Mouse (Mus musculus): ENCODE measurements around the gene Adam21. TPM values are rescaled to one million over a fixed set of nuclear protein-coding genes. Genes with fewer than 3 reads are reported as not detected.
A peak's percentile ranks its signal among the peaks of the same experiment; 100 is the strongest.
"Not testable (repeated sequence)": the region's sequence is repeated elsewhere in the genome, so short reads cannot be mapped to it uniquely, and the experiment has no call there.

The Adam21 gene
- total RNA-seq (2015; ENCODE audit: low replicate concordance) (not detected in 2 replicates), total RNA-seq (2017; ENCODE audit: low replicate concordance) (not detected in 2 replicates)

DNA sequence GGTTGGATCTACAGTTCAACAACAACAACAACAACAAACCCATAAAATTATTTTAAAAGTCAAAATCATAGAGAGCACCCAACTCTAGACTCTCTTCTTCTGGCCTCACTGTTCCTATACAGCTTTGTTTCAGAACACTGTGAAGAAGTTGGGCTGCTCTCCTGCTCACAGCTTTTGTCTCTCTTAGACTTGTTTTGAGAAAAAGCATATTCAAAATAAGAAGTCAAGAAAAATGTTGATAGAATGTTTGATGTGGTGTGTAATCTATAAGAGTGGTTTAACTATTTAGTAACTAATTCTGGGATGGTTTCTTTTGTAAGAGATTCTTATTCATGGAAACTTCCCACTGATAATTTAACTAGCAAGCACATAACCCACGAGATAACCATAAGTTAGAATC is at the start of gene Adam21:
TSS of gene Adam21 (minus strand) at position 101 of the 400 bp plus-strand sequence.
- ATAC-seq (replicated peaks; ENCODE audit: low FRiP score, poor library complexity, severe bottlenecking) = no peak

DNA sequence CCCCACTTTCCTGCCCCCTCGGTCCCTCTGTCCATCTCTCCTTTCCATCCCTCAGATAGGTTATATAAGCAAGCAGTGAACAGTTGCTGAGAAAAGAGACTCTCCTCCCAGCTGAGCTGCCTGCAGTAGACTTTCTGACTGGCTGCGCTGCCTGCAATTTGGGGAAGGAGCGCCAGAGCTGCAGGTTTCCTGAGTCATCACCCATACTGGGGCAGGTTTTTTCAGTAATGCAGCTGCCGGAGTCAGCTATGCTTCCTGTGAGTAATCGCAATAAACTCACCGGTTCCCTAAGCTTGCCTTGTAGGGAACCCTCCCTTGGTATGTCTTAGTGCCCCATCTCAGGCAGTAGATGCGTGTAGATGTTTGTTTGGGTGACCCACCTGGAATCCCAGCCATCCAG is 48.7 kb upstream of the Adam21 start:
- ATAC-seq (replicated peaks; ENCODE audit: low FRiP score, poor library complexity, severe bottlenecking) = no peak

DNA sequence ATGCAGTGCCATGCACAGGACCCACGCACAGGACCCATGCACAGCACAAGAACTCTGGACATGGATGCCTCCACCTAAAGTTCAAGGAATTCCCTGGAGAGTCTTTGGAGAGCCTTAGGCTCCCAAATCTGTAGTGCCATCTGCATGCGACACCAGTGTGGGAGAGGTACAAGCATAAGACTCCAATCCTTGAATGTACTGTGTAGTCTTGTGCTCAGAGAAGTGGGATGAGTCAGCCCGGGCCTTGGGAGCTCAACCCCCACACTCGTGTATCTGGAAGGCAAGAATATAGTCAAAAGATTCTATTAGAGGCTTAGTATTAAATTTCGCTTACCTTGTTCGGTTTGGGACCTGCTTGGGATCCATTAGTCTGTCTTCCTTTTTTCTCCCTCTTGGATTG is 47.5 kb upstream of the Adam21 start:
- ATAC-seq (replicated peaks; ENCODE audit: low FRiP score, poor library complexity, severe bottlenecking) = no peak

DNA sequence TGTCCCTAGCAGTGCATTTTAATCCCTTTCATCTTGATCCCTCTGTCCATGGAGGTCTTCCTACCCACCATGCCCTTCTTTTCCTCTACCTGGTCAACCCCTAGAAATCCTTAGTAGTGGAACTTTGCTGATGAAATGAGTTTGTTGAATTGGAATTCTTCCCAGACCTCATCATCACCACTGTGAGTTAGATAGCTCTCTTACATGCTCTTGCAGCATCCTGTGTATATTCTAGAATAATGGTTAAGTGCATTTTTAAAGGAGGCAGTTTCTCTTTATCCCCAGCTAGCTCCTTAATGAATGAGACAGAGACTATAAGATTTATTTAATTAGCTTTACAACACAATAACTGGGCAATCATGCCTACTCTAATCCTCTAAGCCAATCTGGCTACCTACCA is 41.2 kb upstream of the Adam21 start:
- ATAC-seq (replicated peaks; ENCODE audit: low FRiP score, poor library complexity, severe bottlenecking) = no peak

- ATAC-seq (replicated peaks; ENCODE audit: low FRiP score, poor library complexity, severe bottlenecking) = no peak
Observed at GRCm38 (mm10) chr12:81604995-81605784, 36.9 kb upstream of the Adam21 start.

- peak; percentile 48 for ATAC-seq (replicated peaks; ENCODE audit: low FRiP score, poor library complexity, severe bottlenecking)
Observed at GRCm38 (mm10) chr12:81596547-81597262, 28.4 kb upstream of the Adam21 start.

- ATAC-seq (replicated peaks; ENCODE audit: low FRiP score, poor library complexity, severe bottlenecking) = peak; percentile 97
Observed at GRCm38 (mm10) chr12:81594902-81595671, 26.8 kb upstream of the Adam21 start, which contains the start of gene Med6. Gene Med6 (minus strand): TSS chr12:81595008.

DNA sequence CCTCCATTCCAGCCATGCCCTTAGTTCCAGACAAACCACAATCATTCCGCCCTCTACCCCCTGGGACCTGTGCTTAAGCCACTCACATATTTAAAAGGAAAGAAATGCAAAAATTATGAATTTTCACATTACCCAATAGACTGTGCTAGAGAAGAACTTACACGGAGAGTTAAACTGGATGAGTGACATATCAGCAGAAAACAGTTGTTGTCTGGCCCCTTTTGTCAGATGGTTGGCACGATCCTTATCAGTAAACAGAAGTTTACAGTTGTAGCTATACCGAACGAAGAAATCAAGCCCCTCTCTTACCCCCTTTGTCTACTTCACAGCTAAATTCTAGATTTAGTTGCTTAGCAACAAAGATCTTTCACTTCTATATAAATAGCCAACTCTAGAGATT is 343 bp downstream of the Adam21 start:
- ATAC-seq (replicated peaks; ENCODE audit: low FRiP score, poor library complexity, severe bottlenecking) = no peak

DNA sequence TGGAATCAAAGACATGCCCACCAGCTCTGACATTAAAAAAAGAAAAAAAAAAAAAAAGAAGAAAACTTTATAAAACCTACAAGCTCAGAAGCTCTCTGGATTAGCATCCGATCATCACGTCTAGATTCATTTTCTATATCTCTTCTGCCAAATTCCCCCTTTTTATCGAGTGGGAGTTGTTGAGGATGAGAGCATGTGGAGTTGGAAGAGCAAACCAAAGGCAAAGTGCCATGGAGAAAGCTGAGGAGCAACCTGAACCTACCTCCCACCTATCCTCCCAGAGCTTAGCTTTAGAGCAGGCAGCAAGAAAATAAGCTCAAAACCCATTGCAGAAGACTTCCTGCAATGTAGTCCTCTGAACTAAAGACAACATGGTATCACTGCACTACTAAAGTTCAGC is 4.1 kb downstream of the Adam21 start:
- no peak for ATAC-seq (replicated peaks; ENCODE audit: low FRiP score, poor library complexity, severe bottlenecking)

- no peak for ATAC-seq (replicated peaks; ENCODE audit: low FRiP score, poor library complexity, severe bottlenecking)
Observed at GRCm38 (mm10) chr12:81549286-81549685, 19.0 kb downstream of the Adam21 start.

GRCm38 (mm10) chr12:81547163-81547562 is 21.1 kb downstream of the Adam21 start:
- no peak for ATAC-seq (replicated peaks; ENCODE audit: low FRiP score, poor library complexity, severe bottlenecking)

DNA sequence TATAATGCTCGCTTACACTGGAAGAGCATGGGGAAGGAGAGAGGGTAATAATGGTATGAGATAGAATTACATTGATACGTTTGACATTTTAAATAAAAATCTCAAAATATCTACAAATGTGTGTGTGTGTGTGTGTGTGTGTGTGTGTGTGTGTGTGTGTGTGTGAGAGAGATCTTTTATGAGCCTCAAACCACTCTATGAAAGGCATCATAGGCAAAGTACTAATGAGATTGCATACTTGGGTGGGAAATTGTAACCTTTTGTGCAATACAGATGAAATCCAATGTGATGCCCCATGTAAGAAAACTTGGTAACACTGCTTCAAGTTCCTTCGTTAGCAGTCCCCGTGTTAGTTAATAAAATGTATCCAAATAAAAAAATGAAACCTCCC is 35.2 kb downstream of the Adam21 start:
- ATAC-seq (replicated peaks; ENCODE audit: low FRiP score, poor library complexity, severe bottlenecking) = no peak

GRCm38 (mm10) chr12:81532316-81533028 is 35.8 kb downstream of the Adam21 start, which contains the start of the genes Gm20498 and Synj2bp:
Gene Gm20498 (minus strand): TSS chr12:81532905.
Gene Synj2bp (minus strand): TSS chr12:81532911.
- peak; percentile 86 for ATAC-seq (replicated peaks; ENCODE audit: low FRiP score, poor library complexity, severe bottlenecking)

DNA sequence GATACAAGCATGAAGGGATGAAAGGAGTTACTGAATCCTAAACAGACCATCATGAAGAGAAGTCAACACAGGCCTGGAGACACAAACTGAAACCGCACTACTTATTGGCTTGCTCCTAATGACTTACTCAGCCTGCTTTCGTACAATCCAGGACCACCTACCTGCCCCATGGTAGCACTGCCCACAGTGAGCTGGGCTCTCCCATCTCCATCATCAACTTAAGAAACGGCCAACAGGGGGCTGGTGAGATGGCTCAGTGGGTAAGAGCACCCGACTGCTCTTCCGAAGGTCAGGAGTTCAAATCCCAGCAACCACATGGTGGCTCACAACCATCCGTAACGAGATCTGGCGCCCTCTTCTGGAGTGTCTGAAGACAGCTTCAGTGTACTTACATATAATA is 37.7 kb downstream of the Adam21 start:
- not testable (repeated sequence) for ATAC-seq (replicated peaks; ENCODE audit: low FRiP score, poor library complexity, severe bottlenecking)

Other genes with a start within 250 kb of the Adam21 start
- not detected in 2 replicates for gene Slc8a3, start 235.3 kb downstream of the Adam21 start, total RNA-seq (2015; ENCODE audit: low replicate concordance)
- not detected in 2 replicates for gene Slc8a3, start 235.3 kb downstream of the Adam21 start, total RNA-seq (2017; ENCODE audit: low replicate concordance)
- gene Gm4787, start 189.0 kb downstream of the Adam21 start, total RNA-seq (2015; ENCODE audit: low replicate concordance) = not detected in 2 replicates
- not detected in 2 replicates for gene Gm4787, start 189.0 kb downstream of the Adam21 start, total RNA-seq (2017; ENCODE audit: low replicate concordance)
- gene Adam4, start 146.5 kb downstream of the Adam21 start, total RNA-seq (2015; ENCODE audit: low replicate concordance) = 1.8 TPM in 1 of 2 replicates, not detected in the other
- 0.77 TPM in 1 of 2 replicates, not detected in the other for gene Adam4, start 146.5 kb downstream of the Adam21 start, total RNA-seq (2017; ENCODE audit: low replicate concordance)
- 3.2 and 32.7 TPM in 2 replicates for gene Cox16, start 83.3 kb downstream of the Adam21 start, total RNA-seq (2015; ENCODE audit: low replicate concordance)
- 12.9 and 26.7 TPM in 2 replicates for gene Cox16, start 83.3 kb downstream of the Adam21 start, total RNA-seq (2017; ENCODE audit: low replicate concordance)
- 3.6 TPM in 1 of 2 replicates, not detected in the other for gene Gm20498, start 35.6 kb downstream of the Adam21 start, total RNA-seq (2015; ENCODE audit: low replicate concordance)
- gene Gm20498, start 35.6 kb downstream of the Adam21 start, total RNA-seq (2017; ENCODE audit: low replicate concordance) = 3.7 TPM in 1 of 2 replicates, not detected in the other
- gene Synj2bp, start 35.6 kb downstream of the Adam21 start, total RNA-seq (2015; ENCODE audit: low replicate concordance) = 6.5 and 15.1 TPM in 2 replicates
- 12.8 and 18.4 TPM in 2 replicates for gene Synj2bp, start 35.6 kb downstream of the Adam21 start, total RNA-seq (2017; ENCODE audit: low replicate concordance)
- 28.9 and 29.6 TPM in 2 replicates for gene Med6, start 26.5 kb upstream of the Adam21 start, total RNA-seq (2015; ENCODE audit: low replicate concordance)
- gene Med6, start 26.5 kb upstream of the Adam21 start, total RNA-seq (2017; ENCODE audit: low replicate concordance) = 91.9 and 102 TPM in 2 replicates
- gene Ttc9, start 62.8 kb upstream of the Adam21 start, total RNA-seq (2015; ENCODE audit: low replicate concordance) = not detected in 2 replicates
- not detected in 2 replicates for gene Ttc9, start 62.8 kb upstream of the Adam21 start, total RNA-seq (2017; ENCODE audit: low replicate concordance)
- 0.72 TPM in 1 of 2 replicates, not detected in the other for gene Map3k9, start 212.7 kb upstream of the Adam21 start, total RNA-seq (2015; ENCODE audit: low replicate concordance)
- 0.13 and 0.83 TPM in 2 replicates for gene Map3k9, start 212.7 kb upstream of the Adam21 start, total RNA-seq (2017; ENCODE audit: low replicate concordance)

Measured in erythroid progenitor cell, adult 5-6 weeks (primary cell).